Mouse (Mus musculus) spleen, adult 2 months (tissue): ENCODE results near the gene Cryzl2.

Experiments used
- CTCF ChIP-seq: fragments of 200-500 bp; IDR thresholded peaks from 2 replicates; pipeline ENCODE4 v1.5.1; 2011; ENCODE audit warnings: mild to moderate bottlenecking, inconsistent platforms; ENCODE audit not compliant: insufficient read depth, insufficient read length, insufficient replicate concordance; ENCODE audit errors: extremely low read depth
- POLR2A ChIP-seq: fragments of 200-500 bp; IDR thresholded peaks from 2 replicates; pipeline ENCODE4 v1.6.1; 2011; ENCODE audit warnings: low read depth, low read length, inconsistent platforms

- no peak for TF ChIP-seq POLR2A
- TF ChIP-seq CTCF = no peak
Observed at GRCm38 (mm10) chr1:157462336-157462735, 4.0 kb downstream of the Cryzl2 start.
